8 mouse cellular contexts compared by ENCODE assay signal in genomic region chr9:21950322-21950721, GRCm38 (mm10). TPM values are rescaled to one million over a fixed set of nuclear protein-coding genes. Genes with fewer than 3 reads are reported as not detected.
DNase-seq lines count a peak whose midpoint lies in the region; ATAC-seq lines count a peak whose summit lies in the region.

No protein-coding gene starts in this region.

- ATAC-seq in hematopoietic stem cell, adult 5-6 weeks (replicated peaks in 1 of 2; ENCODE audit: insufficient read depth in 1 of 2, low FRiP score in 2 of 2, low TSS enrichment in 1 of 2, low read depth in 1 of 2, poor library complexity in 2 of 2, severe bottlenecking in 2 of 2) = peak; percentile 69 to 70; a peak in 3 of 4 replicates

- DNase-seq in heart, adult 8-10 months (ENCODE audit: low spot score) = peak; percentile 67
- DNase-seq in heart, adult 11 months = no peak
- peak; percentile 66 for DNase-seq in 416B (ENCODE audit: low read depth)
- peak; percentile 76 for DNase-seq in adrenal gland, postnatal 25 days
- DNase-seq in monocyte, adult 2 months (ENCODE audit: low read depth in 1 of 2, low spot score in 2 of 2) = peak; percentile 30 to 64
- peak; percentile 75 for DNase-seq in urinary bladder, postnatal 25 days (ENCODE audit: low spot score)
- DNase-seq in layer of hippocampus, postnatal 14 days (ENCODE audit: low spot score in 2 of 2) = no peak

RNA-seq across cellular contexts. Expression of gene Swsap1, which starts 5.2 kb away (rescaled TPM):
- total RNA-seq in heart, adult 8-10 months (2022) = 1 to 10 TPM; 8.5 to 8.9 (median 8.7) TPM
- 14.0 and 19.4 TPM in 2 replicates for total RNA-seq in adrenal gland, postnatal 25 days (2021)
- 6.4 and 7.2 TPM in 2 replicates for total RNA-seq in hematopoietic stem cell, adult 5-6 weeks (2017)
- 10 to 100 TPM; 14.4 to 15.2 TPM for total RNA-seq in layer of hippocampus, postnatal 14 days (2021)

RNA-seq across cellular contexts. Expression of gene Epor, which starts 13.0 kb away (rescaled TPM):
- total RNA-seq in heart, adult 8-10 months (2022) = 1 to 10 TPM; 1.6 to 2.9 (median 2.3) TPM
- 1.6 and 1.8 TPM in 2 replicates for total RNA-seq in adrenal gland, postnatal 25 days (2021)
- total RNA-seq in hematopoietic stem cell, adult 5-6 weeks (2017) = 1.7 and 9.2 TPM in 2 replicates
- total RNA-seq in layer of hippocampus, postnatal 14 days (2021) = 1 to 10 TPM; 2.6 to 3.3 TPM

RNA-seq across cellular contexts. Expression of gene Plppr2, which starts 13.5 kb away (rescaled TPM):
- total RNA-seq in heart, adult 8-10 months (2022) = 1 to 10 TPM; 2.1 to 3.8 (median 3.2) TPM
- 35.6 and 40.5 TPM in 2 replicates for total RNA-seq in adrenal gland, postnatal 25 days (2021)
- 0.15 and 0.25 TPM in 2 replicates for total RNA-seq in hematopoietic stem cell, adult 5-6 weeks (2017)
- 100 to 1,000 TPM; 350 to 352 TPM for total RNA-seq in layer of hippocampus, postnatal 14 days (2021)

RNA-seq across cellular contexts. Expression of gene Tmem205, which starts 23.0 kb away (rescaled TPM):
- total RNA-seq in heart, adult 8-10 months (2022) = 10 to 100 TPM; 80.1 to 91.4 (median 86.9) TPM
- total RNA-seq in adrenal gland, postnatal 25 days (2021) = 471 and 609 TPM in 2 replicates
- total RNA-seq in hematopoietic stem cell, adult 5-6 weeks (2017) = 12.7 and 18.1 TPM in 2 replicates
- 10 to 100 TPM; 35.7 to 37.0 TPM for total RNA-seq in layer of hippocampus, postnatal 14 days (2021)

RNA-seq across cellular contexts. Expression of gene Ccdc159, which starts 23.1 kb away (rescaled TPM):
- 1 to 10 TPM; 4.9 to 7.4 (median 5.6) TPM for total RNA-seq in heart, adult 8-10 months (2022)
- 13.6 and 19.1 TPM in 2 replicates for total RNA-seq in adrenal gland, postnatal 25 days (2021)
- total RNA-seq in hematopoietic stem cell, adult 5-6 weeks (2017) = 0.25 and 0.50 TPM in 2 replicates
- 10 to 100 TPM; 13.8 to 14.2 TPM for total RNA-seq in layer of hippocampus, postnatal 14 days (2021)

Comparison
In these comparisons a context has a peak if more than half of its experiments do, and no peak if none do; other contexts are left out.
1. DNase-seq: peak in heart, adult 8-10 months (single experiment), 416B (single experiment), adrenal gland, postnatal 25 days (single experiment), monocyte, adult 2 months (2 of 2) and urinary bladder, postnatal 25 days (single experiment); none in heart, adult 11 months (single experiment) and layer of hippocampus, postnatal 14 days (0 of 2).